Mouse (Mus musculus): ENCODE results near the gene Cd68. TPM values are rescaled to one million over a fixed set of nuclear protein-coding genes. Genes with fewer than 3 reads are reported as not detected.

The Cd68 gene
- total RNA-seq, 2 experiments from 2014 or later: 47.7 to 52.0 TPM

GRCm38 (mm10) chr11:69671726-69672124 is 5.8 kb upstream of the Cd68 start:
- peak; percentile 21; the same call in 1 of the 2 replicates for ATAC-seq (replicated peaks; ENCODE audit: poor library complexity, severe bottlenecking)

GRCm38 (mm10) chr11:69670786-69671725 is 5.1 kb upstream of the Cd68 start:
- ATAC-seq (replicated peaks; ENCODE audit: poor library complexity, severe bottlenecking): peak; percentile 61

- no peak for ATAC-seq (replicated peaks; ENCODE audit: poor library complexity, severe bottlenecking)
These were observed 682 bp upstream of the Cd68 start for GRCm38 (mm10) chr11:69666665-69667005.

GRCm38 (mm10) chr11:69665457-69665960 is 444 bp downstream of the Cd68 start:
- ATAC-seq (replicated peaks; ENCODE audit: poor library complexity, severe bottlenecking): no peak

GRCm38 (mm10) chr11:69664841-69665240 is 1.1 kb downstream of the Cd68 start:
- ATAC-seq (replicated peaks; ENCODE audit: poor library complexity, severe bottlenecking): no peak

- ATAC-seq (replicated peaks; ENCODE audit: poor library complexity, severe bottlenecking): no peak
These were observed 2.2 kb downstream of the Cd68 start for GRCm38 (mm10) chr11:69663795-69664194.

GRCm38 (mm10) chr11:69662967-69663671 is 2.8 kb downstream of the Cd68 start:
- ATAC-seq (replicated peaks; ENCODE audit: poor library complexity, severe bottlenecking): no peak

- ATAC-seq (replicated peaks; ENCODE audit: poor library complexity, severe bottlenecking): peak; percentile 70
These were observed 3.6 kb downstream of the Cd68 start, which contains the start of gene Mpdu1 for GRCm38 (mm10) chr11:69662213-69662966. Gene Mpdu1, minus strand, starts transcription at chr11:69662642.

GRCm38 (mm10) chr11:69661221-69661881 is 4.6 kb downstream of the Cd68 start:
- ATAC-seq (replicated peaks; ENCODE audit: poor library complexity, severe bottlenecking): no peak

- ATAC-seq (replicated peaks; ENCODE audit: poor library complexity, severe bottlenecking): no peak
These were observed 8.5 kb downstream of the Cd68 start for GRCm38 (mm10) chr11:69657462-69657881.

GRCm38 (mm10) chr11:69656617-69657461 is 9.1 kb downstream of the Cd68 start:
- ATAC-seq (replicated peaks; ENCODE audit: poor library complexity, severe bottlenecking): peak; percentile 36; the same call in 1 of the 2 replicates

- ATAC-seq (replicated peaks; ENCODE audit: poor library complexity, severe bottlenecking): no peak
These were observed 9.9 kb downstream of the Cd68 start for GRCm38 (mm10) chr11:69656065-69656455.

GRCm38 (mm10) chr11:69655264-69656064 is 10.5 kb downstream of the Cd68 start, which contains the start of gene Sox15:
Gene Sox15, plus strand, starts transcription at chr11:69655314.
- ATAC-seq (replicated peaks; ENCODE audit: poor library complexity, severe bottlenecking): peak; percentile 54; the same call in 1 of the 2 replicates

GRCm38 (mm10) chr11:69654760-69655159 is 11.2 kb downstream of the Cd68 start:
- ATAC-seq (replicated peaks; ENCODE audit: poor library complexity, severe bottlenecking): no peak

GRCm38 (mm10) chr11:69653399-69653798 is 12.6 kb downstream of the Cd68 start:
- ATAC-seq (replicated peaks; ENCODE audit: poor library complexity, severe bottlenecking): no peak

GRCm38 (mm10) chr11:69645860-69646259 is 20.1 kb downstream of the Cd68 start:
- no peak for ATAC-seq (replicated peaks; ENCODE audit: poor library complexity, severe bottlenecking)

- ATAC-seq (replicated peaks; ENCODE audit: poor library complexity, severe bottlenecking): no peak
These were observed 30.5 kb downstream of the Cd68 start for GRCm38 (mm10) chr11:69635471-69635870.

Data from granulocyte monocyte progenitor cell, adult 5-6 weeks (primary cell).